Mouse (Mus musculus) brain, embryonic 14.5 days (tissue): Measurements from ENCODE around the gene Vsig10.
"Not testable (repeated sequence)": the region's sequence is repeated elsewhere in the genome, so short reads cannot be mapped to it uniquely, and the experiment has no call there.

Source experiments
- CTCF ChIP-seq: fragments of 200-500 bp; IDR thresholded peaks from 2 replicates; pipeline ENCODE4 v1.5.1; 2012; ENCODE audit warnings: inconsistent platforms, mild to moderate bottlenecking, moderate library complexity, borderline replicate concordance; ENCODE audit not compliant: insufficient read depth, insufficient read length; ENCODE audit errors: extremely low read depth
- POLR2A ChIP-seq: fragments of 200-500 bp; IDR thresholded peaks from 2 replicates; pipeline ENCODE4 v1.6.1; 2012; ENCODE audit warnings: mild to moderate bottlenecking, inconsistent platforms, borderline replicate concordance; ENCODE audit not compliant: poor library complexity, insufficient read depth, insufficient read length, severe bottlenecking; ENCODE audit errors: extremely low read depth

DNA sequence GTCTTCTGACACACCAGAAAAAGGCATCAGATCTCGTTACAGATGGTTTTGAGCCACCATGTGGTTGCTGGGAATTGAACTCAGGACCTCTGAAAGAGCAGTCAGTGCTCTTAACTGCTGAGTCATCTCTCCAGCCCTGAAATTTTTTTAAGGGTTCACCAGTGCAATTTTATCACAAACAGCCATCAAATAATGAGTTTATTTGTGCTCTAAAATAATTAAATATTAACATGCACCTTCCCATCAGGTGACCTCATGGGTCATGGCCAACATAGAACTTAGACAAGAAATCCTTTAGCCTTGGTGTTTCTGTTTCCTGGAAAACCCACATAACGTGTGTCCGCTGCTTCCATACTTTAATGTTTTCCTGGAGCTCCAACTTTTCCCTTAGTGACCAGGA, 25.1 kb upstream of the Vsig10 start:
- TF ChIP-seq POLR2A, CTCF: not testable (repeated sequence)
